Mouse (Mus musculus) intestine, postnatal 0 days (tissue): ENCODE measurements at regions not wholly inside any gene's neighbourhood (a gene's known extent, or its start where the extent isn't known, plus 50 kb on each side); places are given as distances from the start of the nearest gene placed in this dataset.
A peak's percentile ranks its signal among the peaks of the same experiment; 100 is the strongest.

ENCODE experiments used
- ATAC-seq: fragments of 200-750 bp; cut with Nextera tagmentation; 2 replicates; pipeline ENCODE4 v1.8.0; 2017; ENCODE audit warnings: mild to moderate bottlenecking, moderate TSS enrichment, moderate library complexity
- H3K27ac ChIP-seq: fragments of 300-500 bp; sonication (generic); 2 replicates; pipeline ENCODE4 v1.5.1; 2014; ENCODE audit warnings: mild to moderate bottlenecking, low read depth, low read length, moderate library complexity
- H3K27me3 ChIP-seq: fragments of 300-500 bp; sonication (generic); replicated peaks from 2 replicates; pipeline ENCODE4 v1.6.1; 2014; ENCODE audit warnings: low read length, mixed read lengths; ENCODE audit not compliant: control insufficient read depth, insufficient read depth
- H3K36me3 ChIP-seq: fragments of 300-500 bp; sonication (generic); 2 replicates; pipeline ENCODE4 v1.6.1; 2014; ENCODE audit warnings: mild to moderate bottlenecking, moderate library complexity; ENCODE audit not compliant: control insufficient read depth, insufficient read depth
- H3K4me1 ChIP-seq: fragments of 300-500 bp; sonication (generic); replicated peaks from 2 replicates; pipeline ENCODE4 v1.6.1; 2014; ENCODE audit warnings: antibody characterized with exemption, low read length, mixed read lengths; ENCODE audit not compliant: control insufficient read depth, insufficient read depth
- H3K4me2 ChIP-seq: fragments of 300-500 bp; sonication (generic); replicated peaks from 2 replicates; pipeline ENCODE4 v1.6.1; 2014; ENCODE audit warnings: low read depth, mild to moderate bottlenecking, moderate library complexity
- H3K4me3 ChIP-seq: fragments of 300-500 bp; sonication (generic); 2 replicates; pipeline ENCODE4 v1.5.1; 2014; ENCODE audit warnings: low read depth, low read length
- H3K9ac ChIP-seq: fragments of 300-500 bp; sonication (generic); 2 replicates; pipeline ENCODE4 v1.6.1; 2014; ENCODE audit warnings: mild to moderate bottlenecking, low read depth, low read length
- H3K9me3 ChIP-seq: fragments of 300-500 bp; sonication (generic); 2 replicates; pipeline ENCODE4 v1.6.1; 2016; ENCODE audit warnings: mixed run types; ENCODE audit not compliant: control insufficient read depth
- CTCF ChIP-seq: sonication (generic); IDR thresholded peaks from 2 replicates; pipeline ENCODE4 v1.5.1; 2016; ENCODE audit warnings: low read depth, mild to moderate bottlenecking, control low read depth, antibody characterized with exemption, moderate library complexity
- WGBS: fragments of 180-500 bp; shearing (Covaris S2); extraction: QIAGEN DNeasy Blood & Tissue Kit; methylation state at CpG from one replicate; pipeline ENCODE4 v1.1.7; 2014; 5-methylcytosine and 5-hydroxymethylcytosine counted together

DNA sequence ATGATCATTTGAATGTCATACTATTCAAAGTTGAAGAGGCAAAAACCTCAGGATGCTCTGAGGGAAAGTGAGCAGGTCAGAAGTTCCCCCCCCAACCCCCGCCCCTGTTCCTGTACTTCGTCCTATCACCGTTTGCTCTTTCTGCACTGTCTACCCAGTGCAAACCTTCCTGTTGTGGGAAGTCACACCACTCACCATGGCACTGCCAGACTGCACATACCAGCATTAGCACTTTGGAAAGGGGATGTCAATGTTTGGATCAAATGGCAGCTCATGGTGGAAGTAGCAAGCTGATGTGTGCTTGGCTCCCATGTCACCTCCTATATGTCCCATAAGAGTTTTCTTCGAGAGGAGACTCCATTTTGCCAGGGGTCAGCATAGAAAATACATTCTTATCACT, 543.2 kb downstream of the Rnf144a start:
- no peak for TF ChIP-seq CTCF
- Histone ChIP-seq H3K9ac (no peak overlapping the region), H3K4me1 (no peaks in the 10 kb centered on the region), H3K4me2 (no peak overlapping the region), H3K36me3 (no peaks in the 10 kb centered on the region), H3K27me3 (no peaks in the 10 kb centered on the region), H3K9me3 (no peaks in the 10 kb centered on the region), H3K4me3 (no peak overlapping the region), H3K27ac (no peak overlapping the region)
- WGBS: 74% methylated on average over 4 of the region's 4 CpGs
- no peak for ATAC-seq

DNA sequence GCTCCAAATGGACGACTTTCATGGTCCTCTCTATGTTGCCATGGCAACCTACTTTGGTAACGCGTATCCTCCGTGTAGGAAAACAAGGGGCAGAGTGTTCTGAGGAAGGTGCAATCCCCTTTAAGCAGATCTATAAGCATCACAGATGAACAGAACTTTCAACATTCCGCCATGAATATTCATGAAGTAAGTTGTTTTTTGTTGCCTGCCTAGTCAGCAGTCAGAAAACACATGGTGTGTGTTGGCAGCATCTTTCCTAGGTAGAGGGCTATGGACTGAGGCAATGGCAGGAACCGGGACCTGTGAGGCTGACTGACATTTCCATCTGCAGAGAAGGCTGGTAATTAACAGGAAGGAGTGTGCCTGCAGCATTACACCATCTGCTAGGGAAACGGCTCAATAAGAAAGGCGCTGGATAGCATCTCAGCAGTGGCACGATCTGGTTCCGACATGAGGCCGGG, 544.0 kb downstream of the Rnf144a start:
- H3K4me2 ChIP-seq: no peak overlapping the region
- no peaks in the 10 kb centered on the region for H3K9me3 ChIP-seq
- ATAC-seq: no peak
- H3K9ac ChIP-seq: no peak overlapping the region
- H3K36me3 ChIP-seq: no peaks in the 10 kb centered on the region
- TF ChIP-seq CTCF: no peak
- H3K27ac ChIP-seq: no peak overlapping the region
- H3K27me3 ChIP-seq: no peaks in the 10 kb centered on the region
- H3K4me3 ChIP-seq: no peak overlapping the region
- H3K4me1 ChIP-seq: no peaks in the 10 kb centered on the region
- WGBS: 57% methylated on average over 11 of the region's 11 CpGs

DNA sequence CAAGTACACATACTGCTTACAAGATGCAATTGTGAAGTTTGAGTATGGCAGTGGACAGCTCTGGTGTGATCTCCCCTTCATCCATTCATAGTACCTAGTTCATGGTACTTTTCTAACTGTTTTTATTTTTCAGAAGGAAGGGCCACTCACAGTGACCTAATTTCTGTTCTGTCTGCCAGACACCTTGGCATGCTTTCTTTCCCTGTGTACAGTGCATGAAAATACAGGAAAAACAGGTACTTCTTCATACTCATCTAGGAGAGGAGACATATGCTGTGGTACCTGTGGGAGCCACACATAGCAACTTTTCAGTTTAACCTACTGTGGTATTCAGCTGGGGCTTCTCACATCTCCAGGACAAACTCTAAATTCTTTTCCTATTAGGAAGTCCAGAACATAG, 545.2 kb downstream of the Rnf144a start:
- TF ChIP-seq CTCF: no peak

DNA sequence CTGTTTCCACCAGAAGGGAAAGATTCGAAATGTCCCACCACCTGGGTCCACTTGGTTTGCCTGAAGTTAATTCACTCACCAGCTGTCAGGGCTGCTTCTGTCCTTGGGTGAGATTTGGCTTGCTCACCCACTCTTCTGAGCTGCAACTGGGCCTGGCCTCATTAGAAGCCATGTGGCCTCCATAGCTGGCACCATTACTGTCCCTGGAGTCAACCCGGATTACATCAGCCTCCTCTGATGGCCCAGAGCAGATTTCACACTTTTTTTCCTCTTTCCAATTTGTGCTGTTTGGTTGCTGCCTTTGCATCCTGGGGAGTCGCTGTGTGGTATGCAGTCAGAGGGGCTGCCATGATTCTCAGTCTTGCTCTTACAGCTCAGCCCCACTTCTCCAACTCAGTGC, 550.0 kb downstream of the Rnf144a start:
- no peak for ATAC-seq
- Histone ChIP-seq H3K9me3 (no peaks in the 10 kb centered on the region), H3K27me3 (no peaks in the 10 kb centered on the region), H3K4me3 (no peak overlapping the region), H3K4me2 (no peak overlapping the region), H3K9ac (no peak overlapping the region), H3K4me1 (no peaks in the 10 kb centered on the region), H3K36me3 (no peaks in the 10 kb centered on the region), H3K27ac (no peak overlapping the region)
- TF ChIP-seq CTCF: no peak
- 87% methylated on average over 3 of the region's 3 CpGs for WGBS

More for the DNA sequence above, 545.2 kb downstream of the Rnf144a start:
- Histone ChIP-seq H3K27me3 (no peaks in the 10 kb centered on the region), H3K27ac (no peak overlapping the region), H3K9ac (no peak overlapping the region), H3K4me2 (no peak overlapping the region), H3K36me3 (no peaks in the 10 kb centered on the region), H3K4me3 (no peak overlapping the region), H3K9me3 (no peaks in the 10 kb centered on the region), H3K4me1 (no peaks in the 10 kb centered on the region)
- no peak for ATAC-seq

DNA sequence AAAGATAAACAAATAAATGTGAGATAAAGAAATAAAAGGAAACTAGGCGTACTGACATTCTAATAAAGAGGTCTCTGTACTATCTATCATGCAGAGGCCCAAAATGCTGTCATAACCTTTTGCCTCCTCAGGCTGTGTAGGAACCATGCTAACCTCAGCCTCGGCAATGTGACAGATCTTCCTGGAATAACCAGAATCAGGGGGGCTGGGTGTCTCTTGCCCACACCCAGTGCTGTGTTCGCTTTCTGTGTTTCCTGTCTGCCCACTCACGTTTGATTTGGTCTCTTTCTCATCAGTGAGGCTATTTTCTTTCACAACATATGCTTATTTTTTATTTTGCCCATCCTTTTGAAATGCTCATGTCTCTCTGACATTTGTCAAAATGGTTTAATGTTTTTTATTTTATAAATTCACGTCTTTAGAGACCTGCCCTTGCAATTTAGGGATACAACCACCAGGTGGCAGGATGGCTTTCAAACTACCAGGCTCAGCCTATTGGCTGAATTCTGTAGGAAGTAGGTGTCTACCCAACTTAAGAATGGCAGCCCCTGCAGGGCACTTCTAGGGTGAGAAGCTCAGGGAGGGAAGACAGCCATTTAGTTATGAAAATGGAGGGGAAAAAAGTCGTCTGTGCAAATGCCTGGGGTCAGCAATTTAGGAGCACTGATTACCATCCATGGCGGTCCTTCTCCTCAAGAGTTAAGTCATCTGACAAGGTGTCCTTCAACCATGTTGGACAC, 550.8 kb downstream of the Rnf144a start:
- Histone ChIP-seq H3K4me1 (no peaks in the 10 kb centered on the region), H3K4me3 (no peak overlapping the region), H3K27ac (no peak overlapping the region), H3K4me2 (no peak overlapping the region), H3K9ac (no peak overlapping the region), H3K9me3 (no peaks in the 10 kb centered on the region), H3K27me3 (no peaks in the 10 kb centered on the region), H3K36me3 (no peaks in the 10 kb centered on the region)
- no peak for ATAC-seq
- 69% methylated on average over 7 of the region's 7 CpGs for WGBS
- TF ChIP-seq CTCF: peak; percentile 62

DNA sequence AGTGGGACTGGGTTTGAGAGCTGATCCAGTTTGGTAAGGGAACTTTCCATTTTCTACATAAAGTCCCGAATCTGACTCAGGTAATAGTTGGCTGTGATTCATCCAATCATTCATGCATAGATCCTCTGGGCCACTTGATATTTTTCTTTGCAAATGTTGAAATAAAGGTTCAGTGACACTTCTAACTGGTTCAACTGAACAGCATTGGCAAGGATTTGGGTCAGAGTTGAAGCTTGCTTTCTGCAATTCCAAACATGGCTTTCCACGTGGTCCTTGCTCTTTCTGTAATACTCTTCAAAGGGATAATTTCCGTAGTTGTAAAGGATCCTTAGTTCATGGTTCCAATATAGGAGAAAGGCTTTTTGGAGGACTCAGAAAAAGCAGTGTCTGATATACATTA, 554.0 kb downstream of the Rnf144a start:
- Histone ChIP-seq H3K9me3 (no peaks in the 10 kb centered on the region), H3K4me1 (no peaks in the 10 kb centered on the region), H3K4me2 (no peak overlapping the region), H3K27ac (no peak overlapping the region), H3K27me3 (no peaks in the 10 kb centered on the region), H3K9ac (no peak overlapping the region), H3K4me3 (no peak overlapping the region), H3K36me3 (no peaks in the 10 kb centered on the region)
- no peak for ATAC-seq
- no peak for TF ChIP-seq CTCF
- 89% methylated on average over 3 of the region's 3 CpGs for WGBS
